Mouse (Mus musculus): ENCODE measurements at regions not wholly inside any gene's neighbourhood (a gene's known extent, or its start where the extent isn't known, plus 50 kb on each side); places are given as distances from the start of the nearest gene placed in this dataset.
A peak's percentile ranks its signal among the peaks of the same experiment; 100 is the strongest.
"Not testable (repeated sequence)": the region's sequence is repeated elsewhere in the genome, so short reads cannot be mapped to it uniquely, and the experiment has no call there.

GRCm38 (mm10) chr17:94866630-94867029 is 116.8 kb upstream of the Mettl4 start:
- no peak for DNase-seq (ENCODE audit: low spot score in 2 of 2)

GRCm38 (mm10) chr17:94864531-94865318 is 114.9 kb upstream of the Mettl4 start:
- DNase-seq (ENCODE audit: low spot score in 2 of 2) = peak; percentile 61 to 79

GRCm38 (mm10) chr17:94854698-94855097 is 104.9 kb upstream of the Mettl4 start:
- not testable (repeated sequence) for DNase-seq (ENCODE audit: low spot score in 2 of 2)

GRCm38 (mm10) chr17:94834446-94835117 is 84.8 kb upstream of the Mettl4 start:
- peak; percentile 79 to 84 for DNase-seq (ENCODE audit: low spot score in 2 of 2)

- DNase-seq (ENCODE audit: low spot score in 2 of 2) = not testable (repeated sequence)
Measured at GRCm38 (mm10) chr17:94834067-94834445, 84.2 kb upstream of the Mettl4 start.

GRCm38 (mm10) chr17:94826415-94826814 is 76.6 kb upstream of the Mettl4 start:
- DNase-seq (ENCODE audit: low spot score in 2 of 2) = not testable (repeated sequence)

GRCm38 (mm10) chr17:94808758-94809157 is 58.9 kb upstream of the Mettl4 start:
- DNase-seq (ENCODE audit: low spot score in 2 of 2) = no peak

Measured in heart, adult 9 months (tissue).